Mouse (Mus musculus) megakaryocyte, adult 5-6 weeks (primary cell): Measurements from ENCODE around the gene Rbms3. TPM values are rescaled to one million over a fixed set of nuclear protein-coding genes. Genes with fewer than 3 reads are reported as not detected.

ENCODE experiments used
- ATAC-seq: 2 replicates; pipeline ENCODE4 v1.8.0; 2016; ENCODE audit warnings: mild to moderate bottlenecking, inconsistent platforms; ENCODE audit not compliant: poor library complexity, severe bottlenecking
- total RNA-seq, 2 experiments: library from RNA; stranded (forward) in 1 of 2; stranded (reverse) in 1 of 2; fragments of 153-499, 151-499 nt in 1 of 2; fragments of 221-1000, 200-1000 nt in 1 of 2; gene quantifications; 2 replicates each; pipeline versions ENCODE4 v1.2.3 to v1.2.4; 2015 to 2017

The Rbms3 gene
- total RNA-seq, 2 experiments from 2014 or later = 0.04 to 0.25 TPM

DNA sequence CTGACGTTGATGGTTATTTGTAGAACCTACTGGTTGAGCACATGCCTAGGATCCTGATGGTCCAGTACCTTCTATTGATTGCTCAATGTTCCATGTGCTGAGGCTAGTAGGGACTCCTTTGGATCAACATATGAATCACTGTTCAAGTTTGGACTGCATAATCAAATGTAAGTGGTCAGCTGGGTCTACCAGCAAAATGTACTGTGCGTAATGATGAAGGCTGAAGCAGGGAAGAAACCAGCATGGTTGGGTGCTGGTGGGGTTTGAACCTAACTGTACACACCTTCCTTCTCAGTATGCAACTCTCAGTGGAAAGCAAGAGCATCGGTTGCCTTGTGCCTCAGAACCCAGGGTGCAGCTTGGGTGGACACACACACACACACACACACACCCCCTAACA is 767.4 kb downstream of the Rbms3 start:
- ATAC-seq = no peak

DNA sequence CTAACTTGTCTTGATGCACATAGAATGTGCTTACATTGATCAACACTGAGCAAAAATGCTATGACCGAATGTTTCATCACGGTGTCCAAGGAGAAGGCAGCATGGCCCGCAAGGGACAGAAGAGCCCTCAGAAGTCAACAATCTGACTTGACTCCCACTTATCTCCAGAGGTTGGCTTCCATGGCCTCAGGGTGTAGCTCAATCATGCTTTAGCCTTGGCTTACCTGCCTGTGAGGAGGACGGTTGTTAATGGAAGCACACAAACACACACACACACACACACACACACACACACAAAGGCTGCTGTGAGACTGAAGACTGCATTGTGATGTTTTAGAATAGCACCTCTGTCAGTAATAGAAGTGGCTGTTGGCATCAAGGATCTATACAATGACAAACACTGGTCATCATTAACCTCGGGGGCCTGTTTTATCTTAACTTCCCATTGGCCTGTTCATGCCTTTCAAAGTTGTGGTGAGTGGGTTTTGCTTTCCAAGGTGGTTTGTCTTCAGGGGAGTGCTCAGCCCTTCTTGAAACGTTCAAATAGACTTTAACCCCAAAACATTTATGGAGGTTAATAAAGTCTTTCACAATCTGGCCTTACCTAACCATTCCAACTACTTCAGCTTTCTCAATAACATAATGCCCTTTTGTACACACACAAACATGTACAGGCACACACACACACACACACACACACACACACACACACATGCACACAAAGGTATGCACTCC is 771.7 kb downstream of the Rbms3 start:
- no peak for ATAC-seq

DNA sequence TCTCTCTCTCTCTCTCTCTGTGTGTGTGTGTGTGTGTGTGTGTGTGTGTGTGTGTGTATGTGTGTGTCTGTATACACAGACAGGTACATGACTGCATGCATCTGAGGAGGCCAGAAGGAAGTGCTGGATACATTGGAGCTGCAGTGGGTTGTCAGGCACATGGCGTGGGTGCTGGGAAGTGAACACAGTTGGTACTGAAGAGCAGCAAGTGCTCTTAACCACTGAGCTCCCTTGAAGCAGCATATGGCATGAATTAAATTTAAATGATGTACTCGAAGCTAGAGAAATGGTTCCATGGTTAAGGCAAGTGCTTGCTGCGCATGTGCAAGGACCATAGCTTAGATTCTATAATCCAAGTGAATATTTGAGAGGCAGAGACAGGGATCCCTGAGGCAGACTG is 772.6 kb downstream of the Rbms3 start:
- no peak for ATAC-seq

DNA sequence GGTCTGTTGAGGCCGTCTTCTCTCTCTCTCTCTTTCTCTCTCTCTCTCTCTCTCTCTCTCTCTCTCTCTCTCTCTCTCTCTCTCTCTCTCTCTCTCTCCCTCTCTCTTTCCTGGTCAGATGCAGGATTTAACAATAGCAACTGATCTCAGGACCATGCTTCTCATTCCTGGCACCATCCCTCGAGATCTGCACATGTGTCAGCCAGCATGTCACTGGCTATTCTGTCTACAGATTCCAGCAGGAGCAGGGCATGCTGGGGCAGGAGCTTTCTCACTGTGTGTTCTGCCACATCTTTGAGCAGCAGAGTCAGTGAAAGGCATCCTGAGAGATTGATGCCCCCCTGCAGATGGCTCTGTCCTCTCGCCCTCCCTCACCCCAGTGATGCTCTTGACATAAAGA is 774.0 kb downstream of the Rbms3 start:
- no peak for ATAC-seq

DNA sequence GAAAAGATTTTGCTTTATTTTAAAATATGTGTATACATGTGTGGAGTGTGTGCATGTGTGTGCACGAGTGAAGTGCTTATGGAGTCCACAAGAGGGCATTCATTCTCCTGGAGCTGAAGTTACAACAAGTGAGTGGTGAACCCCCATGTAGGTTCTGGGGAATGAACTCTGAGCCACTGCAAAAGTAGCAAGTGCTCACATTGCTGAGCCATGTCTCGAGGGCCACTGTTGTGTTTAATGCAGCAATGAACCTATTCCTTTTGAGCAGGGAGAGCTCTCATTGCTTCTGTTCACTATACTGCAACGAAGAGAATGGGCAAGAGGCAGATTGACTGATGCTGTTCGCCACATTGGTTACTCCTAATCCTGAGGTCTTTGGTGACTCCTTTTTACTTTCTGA is 780.8 kb downstream of the Rbms3 start:
- ATAC-seq = no peak

DNA sequence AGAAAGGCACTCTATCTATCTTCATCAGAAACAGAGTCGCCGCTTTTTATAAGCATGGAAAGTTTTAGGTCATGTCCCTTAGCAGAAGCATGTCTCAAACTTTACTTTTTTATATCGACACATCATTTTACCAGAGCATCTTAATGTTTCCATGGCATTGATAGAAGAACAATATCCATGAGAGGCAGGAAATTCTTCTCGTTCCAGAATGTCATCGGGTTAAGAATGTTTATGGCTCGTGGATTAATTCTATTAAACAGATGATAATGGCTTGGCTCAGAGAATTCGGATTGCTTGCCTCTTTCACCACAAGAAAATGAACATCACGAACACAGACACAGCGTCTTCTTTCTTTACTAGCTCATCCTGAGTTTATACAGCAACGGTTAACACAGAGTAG is 781.5 kb downstream of the Rbms3 start:
- ATAC-seq = no peak

DNA sequence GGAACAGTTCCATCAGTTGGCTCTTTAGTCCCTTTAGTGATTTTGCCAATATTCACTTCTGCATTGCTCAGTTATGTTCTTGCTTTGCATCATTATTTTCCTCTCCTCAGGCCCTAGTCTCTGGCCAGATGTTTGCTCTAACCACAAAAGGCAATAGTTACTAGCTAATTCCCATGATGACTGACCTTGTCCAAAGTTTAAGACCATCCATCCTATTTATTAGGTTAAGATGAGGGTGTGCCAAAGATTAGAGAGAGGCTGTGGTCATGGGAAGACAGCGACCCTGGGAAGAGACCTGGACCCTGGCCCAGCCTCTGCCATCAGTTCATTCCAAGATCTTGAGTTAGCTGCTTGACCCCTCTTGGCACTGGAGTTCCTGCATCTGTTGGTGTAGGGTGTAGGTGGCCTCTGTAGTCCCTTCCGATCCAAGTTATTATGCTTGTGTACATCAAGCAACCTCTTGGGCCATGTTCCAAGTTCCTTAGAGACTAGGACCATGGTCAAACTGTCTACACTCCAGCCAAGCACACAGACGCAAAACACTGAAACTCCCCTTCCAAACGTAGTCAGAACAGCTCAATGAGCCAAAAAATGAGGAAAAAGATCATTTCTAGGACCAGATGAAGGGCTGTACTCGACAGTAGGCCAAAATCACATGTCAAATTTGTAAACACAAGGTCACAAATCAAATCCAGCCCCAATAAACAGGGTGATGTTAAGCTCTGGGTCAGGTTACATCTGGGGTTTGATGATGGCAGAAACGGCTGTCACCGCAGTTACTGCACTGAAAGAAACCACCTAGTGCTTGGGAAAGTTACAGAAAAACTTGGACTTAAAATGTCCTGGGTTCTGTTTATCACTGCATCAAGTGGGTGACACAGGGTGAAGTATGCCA is 782.2 kb downstream of the Rbms3 start:
- no peak for ATAC-seq

DNA sequence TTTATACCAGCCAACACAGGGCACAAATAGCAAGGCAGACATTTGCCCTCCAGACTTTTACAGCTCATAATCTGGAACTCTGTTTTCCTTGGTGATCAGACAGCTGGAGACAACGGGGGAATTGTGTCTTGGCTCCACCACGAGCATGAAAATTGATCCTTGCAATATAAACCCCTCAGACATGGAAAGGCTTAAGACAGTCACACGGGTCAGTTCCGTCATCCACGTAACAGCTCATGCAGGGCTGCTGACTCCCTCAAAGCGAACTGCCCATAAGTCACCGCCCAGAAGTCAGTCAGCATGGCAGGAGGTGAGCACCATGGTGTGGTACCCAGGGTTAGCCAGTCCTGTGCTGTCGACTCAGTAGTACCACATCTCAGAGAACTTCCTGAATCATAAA is 794.8 kb downstream of the Rbms3 start:
- ATAC-seq = no peak

DNA sequence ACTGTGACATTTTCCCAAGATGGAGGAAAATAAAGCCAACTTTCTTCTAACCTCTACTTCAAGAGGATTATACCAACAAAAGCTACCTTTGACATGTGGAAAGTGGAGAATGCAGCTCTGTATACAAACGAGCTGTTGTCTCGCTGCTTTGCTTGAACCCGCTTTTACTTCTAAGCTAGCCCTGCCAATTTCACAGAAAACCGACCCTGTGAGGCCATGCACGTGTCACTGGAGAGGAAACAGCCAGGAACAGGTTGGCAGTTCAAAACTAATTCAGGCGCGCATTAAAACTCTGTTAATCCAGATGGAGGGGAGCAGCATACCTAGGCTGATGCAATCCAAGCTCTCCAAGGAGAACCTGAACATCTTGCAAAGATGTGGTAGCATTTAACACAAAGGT is 796.0 kb downstream of the Rbms3 start:
- no peak for ATAC-seq

DNA sequence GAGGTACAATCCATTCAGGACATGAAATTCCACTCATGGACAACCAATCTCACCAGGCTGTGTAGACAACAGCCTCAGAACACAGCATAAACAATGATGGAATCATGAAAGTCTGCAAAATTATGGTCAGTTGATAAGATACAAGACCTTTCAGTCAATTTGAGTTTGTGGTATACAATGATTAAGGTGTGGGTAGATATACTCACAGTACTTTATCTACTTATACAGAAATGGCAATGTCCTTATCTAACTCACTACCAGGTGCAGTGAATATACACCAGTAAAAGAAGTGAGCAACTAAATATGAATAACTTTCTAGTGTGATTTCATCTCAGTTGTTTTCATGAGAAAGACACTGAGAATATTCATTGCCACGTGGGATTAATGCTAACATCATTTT is 796.9 kb downstream of the Rbms3 start:
- ATAC-seq = no peak

DNA sequence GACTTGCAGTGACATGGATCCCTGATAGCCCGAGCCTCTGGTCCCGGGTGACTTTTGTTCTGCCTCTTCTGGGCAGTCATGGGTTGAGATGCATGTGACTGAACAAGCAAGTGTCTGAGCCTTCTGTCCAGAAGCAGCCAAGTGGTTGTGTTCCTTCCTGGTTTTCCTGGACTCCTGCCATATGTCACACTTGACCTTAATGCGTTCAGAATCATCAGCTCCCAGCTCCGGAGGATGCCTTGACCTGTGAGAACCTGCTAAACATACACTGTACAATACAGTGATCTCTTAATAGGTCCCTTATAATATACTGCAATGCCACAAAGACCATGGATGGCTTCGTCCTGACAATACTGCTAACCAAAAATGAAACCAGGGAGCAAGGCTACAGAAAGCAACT is 798.3 kb downstream of the Rbms3 start:
- ATAC-seq = no peak

DNA sequence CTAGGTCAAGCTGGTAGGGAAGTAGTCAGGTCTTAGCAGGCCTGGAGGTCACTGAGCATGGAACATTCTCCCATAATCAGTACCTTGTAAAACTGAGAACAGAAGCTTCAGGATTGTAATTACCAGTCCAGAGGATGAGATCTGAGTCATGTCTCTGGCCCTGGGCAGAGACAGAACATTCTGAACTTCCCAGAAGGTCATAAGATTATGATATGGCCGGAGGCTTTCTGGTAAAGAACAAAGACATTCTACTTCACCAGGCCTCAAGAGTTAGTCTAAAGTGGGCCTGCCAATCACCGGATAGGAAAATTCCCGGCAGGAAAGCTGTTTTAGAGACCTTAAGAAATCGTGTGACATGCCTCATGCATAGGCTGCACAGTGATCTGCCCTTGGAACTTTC is 799.8 kb downstream of the Rbms3 start:
- no peak for ATAC-seq

DNA sequence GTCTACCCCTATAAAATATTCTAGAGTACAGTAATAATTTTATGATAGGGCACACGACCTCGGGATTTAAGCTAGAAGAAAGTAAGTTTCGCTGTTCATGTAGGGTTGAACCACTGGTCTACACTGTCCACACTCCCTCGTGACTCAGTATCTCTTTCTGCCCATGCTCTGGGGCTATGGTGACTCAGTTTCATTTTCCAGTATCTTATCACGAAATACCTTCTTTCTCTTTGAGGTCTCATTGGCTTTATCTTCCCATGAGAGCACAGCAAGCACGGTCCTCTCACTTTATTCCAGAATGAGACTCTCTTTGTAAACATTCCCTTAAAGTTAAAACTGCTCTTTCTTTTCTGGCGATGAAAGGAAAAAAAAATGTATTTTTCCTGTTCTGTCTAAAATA is 808.1 kb downstream of the Rbms3 start:
- no peak for ATAC-seq

DNA sequence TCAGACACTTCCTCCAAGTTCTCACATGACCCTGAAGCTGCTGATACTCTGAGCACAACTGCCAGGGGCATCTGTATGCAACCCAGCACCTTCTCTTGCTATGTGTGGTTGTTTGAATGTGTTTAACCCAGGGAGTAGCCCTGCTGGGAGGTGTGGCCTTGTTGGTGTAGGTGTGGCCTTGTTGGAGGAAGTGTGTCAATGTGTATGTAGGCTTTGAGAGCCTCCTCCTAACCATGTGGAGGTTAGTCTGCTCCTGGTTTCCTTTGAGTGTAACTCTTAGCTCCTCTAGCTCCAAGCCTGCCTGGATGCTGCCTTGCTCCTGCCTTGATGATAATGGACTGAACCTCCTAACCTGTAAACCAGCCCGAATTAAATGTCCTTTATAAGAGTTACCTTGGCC is 812.5 kb downstream of the Rbms3 start:
- ATAC-seq = no peak

DNA sequence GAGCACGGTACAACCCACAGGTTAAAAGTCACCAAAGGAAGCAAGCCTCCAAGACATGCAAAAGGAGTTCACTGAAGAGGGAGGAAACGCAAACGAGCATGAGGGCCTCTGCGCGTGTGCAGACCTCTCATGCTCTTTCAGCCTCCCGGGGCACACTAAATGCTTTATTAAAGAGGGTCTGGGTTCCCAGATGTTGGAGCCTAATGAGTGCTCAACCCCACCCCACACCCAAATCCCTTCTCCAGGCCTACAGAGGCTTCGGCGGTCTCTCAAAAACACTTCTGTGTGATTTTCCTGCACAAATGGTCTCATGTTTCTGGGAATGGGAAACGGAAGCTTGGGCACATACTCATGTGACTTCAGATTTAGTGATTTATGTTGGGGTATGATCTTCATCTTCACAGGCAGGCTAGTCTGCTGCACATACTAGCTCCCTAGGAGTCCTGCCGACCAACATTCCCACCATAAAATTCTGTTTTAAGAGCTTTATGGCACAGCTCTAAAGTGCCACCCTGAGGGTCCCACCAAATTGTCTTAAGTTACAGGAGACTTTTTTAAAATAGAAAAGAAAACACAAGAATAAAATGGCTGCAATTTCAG is 815.1 kb downstream of the Rbms3 start:
- no peak for ATAC-seq

DNA sequence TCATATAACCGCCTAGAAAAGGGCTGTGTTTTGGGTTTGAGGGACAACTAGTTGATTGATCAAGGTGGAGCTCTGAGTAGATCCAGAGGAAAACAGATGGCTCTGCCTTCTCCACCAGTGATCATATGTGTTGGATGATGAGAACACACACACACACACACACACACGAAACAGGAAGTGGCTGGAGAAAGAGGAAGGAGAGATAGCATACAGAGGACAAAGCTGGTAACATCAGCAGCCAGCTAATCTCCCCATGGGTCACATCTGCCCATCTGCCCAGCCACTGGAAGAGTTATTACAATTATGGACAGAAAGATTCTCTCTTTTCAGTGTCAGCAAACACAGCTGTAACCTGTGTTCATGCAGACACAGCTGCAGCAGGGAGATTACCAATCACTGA is 816.3 kb downstream of the Rbms3 start:
- peak; percentile 68 for ATAC-seq

DNA sequence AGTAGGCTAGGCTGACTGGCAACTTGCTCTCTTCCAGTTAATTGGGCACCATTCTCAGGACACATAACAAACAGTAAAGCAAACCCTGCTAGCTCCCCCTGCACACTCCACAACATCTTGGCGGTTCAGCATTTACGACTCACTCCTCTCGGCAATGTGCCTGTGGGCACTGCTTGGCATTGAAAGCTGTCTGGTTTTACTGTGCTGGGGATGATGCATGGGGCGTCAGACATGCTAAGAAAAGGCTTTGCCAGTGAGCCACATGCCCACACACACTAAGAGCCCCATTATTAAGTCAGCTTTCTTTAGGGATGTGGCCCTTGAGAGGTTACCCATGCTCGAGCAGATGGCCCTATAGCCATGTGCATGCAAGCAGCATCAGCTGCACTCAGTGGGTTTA is 820.5 kb downstream of the Rbms3 start:
- no peak for ATAC-seq

DNA sequence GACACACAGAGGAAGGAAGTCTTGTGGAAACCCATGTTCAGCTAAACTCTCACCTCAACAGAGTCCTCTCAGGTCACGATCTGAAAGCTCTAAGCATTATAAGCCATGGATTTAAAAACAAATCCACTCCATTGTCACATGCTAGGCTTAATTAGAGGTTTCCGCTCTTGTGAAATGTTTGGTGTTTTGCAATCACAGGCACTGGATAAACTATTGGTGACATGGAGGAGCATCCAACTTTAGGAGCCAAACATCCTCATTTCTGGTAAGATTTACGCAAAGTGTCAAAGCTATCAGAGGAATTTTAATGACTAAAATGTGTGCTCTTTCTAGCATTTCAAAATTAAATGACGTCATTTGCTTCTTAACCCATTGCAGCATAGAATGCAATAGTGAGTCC is 821.3 kb downstream of the Rbms3 start:
- peak; percentile 27; the same call in 1 of the 2 replicates for ATAC-seq

DNA sequence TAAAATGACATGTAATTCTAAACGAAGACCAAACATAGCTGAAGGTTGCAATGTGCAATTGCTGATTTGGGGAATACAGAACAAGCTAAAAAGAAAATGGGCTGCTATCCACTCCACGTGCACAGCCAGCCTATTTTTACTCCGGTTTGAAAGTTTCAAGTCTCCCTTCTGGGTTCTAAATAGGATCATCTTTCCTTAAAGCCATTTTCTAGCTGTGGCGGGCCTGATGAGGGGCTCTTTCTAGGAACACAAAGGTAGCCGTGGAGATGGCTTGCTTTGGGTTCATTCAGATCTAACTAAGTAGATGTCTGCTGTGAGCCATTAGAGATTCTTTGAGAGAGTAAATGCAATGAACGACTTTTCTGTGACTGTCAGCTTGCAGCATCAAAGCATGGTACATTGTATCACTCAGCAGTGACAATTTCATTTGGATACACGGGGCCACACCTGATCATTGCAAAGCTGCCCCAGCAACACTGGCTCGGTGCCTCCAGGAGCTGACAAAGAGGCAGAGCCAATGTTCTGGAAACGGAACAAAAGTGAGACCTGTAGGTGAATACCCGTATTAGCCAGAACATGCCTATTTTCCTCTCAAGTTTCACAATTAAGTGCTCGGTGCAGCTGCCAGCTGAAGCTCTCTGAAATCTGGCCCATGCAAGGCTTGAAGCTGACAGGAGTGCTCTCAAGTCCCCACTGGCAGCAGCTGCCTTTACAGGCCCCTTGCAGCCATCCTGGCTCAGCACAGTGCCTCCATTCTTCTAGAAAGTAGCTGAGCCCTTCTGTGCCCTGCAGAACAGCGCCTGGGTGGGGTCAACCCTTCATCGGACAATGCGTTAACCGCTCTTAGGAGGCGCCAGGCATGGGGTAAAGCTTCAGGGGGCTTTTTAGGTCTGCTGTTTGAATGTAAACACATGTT is 822.3 kb downstream of the Rbms3 start:
- no peak for ATAC-seq

DNA sequence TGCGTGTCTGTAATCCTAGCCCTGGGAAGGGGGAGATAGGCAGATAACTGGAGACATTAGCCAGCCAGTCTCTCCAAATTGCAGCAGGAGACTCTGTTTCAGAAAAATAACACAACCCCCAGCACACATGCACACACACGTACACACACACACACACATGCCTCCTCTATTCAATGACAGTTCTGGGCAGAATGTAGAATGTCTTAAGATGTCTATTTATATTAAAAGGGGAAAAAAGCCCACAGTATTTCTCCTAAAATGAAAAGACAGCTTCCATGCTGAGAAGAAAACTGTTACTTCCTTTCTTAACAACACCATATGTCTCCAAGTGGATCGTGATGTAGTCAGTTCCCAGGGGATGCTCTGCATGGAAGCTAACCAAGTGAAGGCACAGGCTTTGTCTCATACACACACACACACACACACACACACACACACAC is 826.4 kb downstream of the Rbms3 start:
- ATAC-seq = no peak

DNA sequence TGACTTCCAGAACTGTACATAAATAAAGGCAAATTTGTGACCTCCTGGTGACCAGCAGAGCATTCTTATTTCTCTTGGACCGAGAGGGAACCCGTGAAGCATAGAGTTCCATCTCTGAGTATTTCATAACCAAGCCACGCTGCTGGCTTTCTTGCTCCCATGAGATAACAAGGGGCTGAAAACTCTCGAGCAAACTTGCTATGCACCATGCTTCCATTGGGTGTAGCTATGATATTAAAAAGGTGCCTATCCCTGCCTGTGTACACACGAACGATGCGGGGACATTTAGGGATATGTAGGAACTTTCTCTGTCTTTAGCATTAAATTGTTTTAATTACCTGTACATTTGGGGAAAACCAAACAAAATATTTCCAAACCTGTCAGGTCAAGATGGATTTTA is 827.1 kb downstream of the Rbms3 start:
- no peak for ATAC-seq
